Mouse (Mus musculus) embryonic facial prominence, embryonic 11.5 days (tissue): ENCODE results near the gene Kcmf1. TPM values are rescaled to one million over a fixed set of nuclear protein-coding genes. Genes with fewer than 3 reads are reported as not detected.

Source experiments
- ATAC-seq: fragments of 200-750 bp; cut with Nextera tagmentation; replicated peaks from 2 replicates; pipeline ENCODE4 v1.8.0; 2017; ENCODE audit warnings: low read depth; ENCODE audit not compliant: insufficient number of reproducible peaks, low FRiP score, low TSS enrichment
- DNase-seq: peaks from one replicate; pipeline ENCODE4 v3.0.0-alpha.2; 2015; ENCODE audit warnings: low spot score
- H3K27ac ChIP-seq: fragments of 300-500 bp; sonication (generic); replicated peaks from 2 replicates; pipeline ENCODE4 v1.5.1; 2014; ENCODE audit warnings: mild to moderate bottlenecking, low read depth, low read length, control low read depth
- H3K27me3 ChIP-seq: fragments of 300-500 bp; sonication (generic); 2 replicates; pipeline ENCODE4 v1.6.1; 2014; ENCODE audit warnings: mild to moderate bottlenecking, low read length, moderate library complexity, mixed read lengths; ENCODE audit not compliant: control insufficient read depth, insufficient read depth
- H3K36me3 ChIP-seq: fragments of 300-500 bp; sonication (generic); replicated peaks from 2 replicates; pipeline ENCODE4 v1.6.1; 2014; ENCODE audit warnings: low read depth, mild to moderate bottlenecking, low read length, moderate library complexity, mixed read lengths; ENCODE audit not compliant: control insufficient read depth, insufficient read depth
- H3K4me1 ChIP-seq: fragments of 300-500 bp; sonication (generic); 2 replicates; pipeline ENCODE4 v1.6.1; 2014; ENCODE audit warnings: low read length, mixed read lengths; ENCODE audit not compliant: control insufficient read depth, insufficient read depth
- H3K4me2 ChIP-seq: fragments of 300-500 bp; sonication (generic); 2 replicates; pipeline ENCODE4 v1.6.1; 2014; ENCODE audit warnings: low read depth, mild to moderate bottlenecking, control low read depth, low read length, moderate library complexity
- H3K4me3 ChIP-seq: fragments of 300-500 bp; sonication (generic); 2 replicates; pipeline ENCODE4 v1.5.1; 2014; ENCODE audit warnings: low read depth, low read length, control low read depth
- H3K9ac ChIP-seq: fragments of 300-500 bp; sonication (generic); replicated peaks from 2 replicates; pipeline ENCODE4 v1.6.1; 2014; ENCODE audit warnings: mild to moderate bottlenecking, control low read depth, low read length
- H3K9me3 ChIP-seq: fragments of 300-500 bp; sonication (generic); replicated peaks from 2 replicates; pipeline ENCODE4 v1.6.1; 2016; ENCODE audit warnings: mild to moderate bottlenecking, low read length, inconsistent platforms, mixed read lengths; ENCODE audit not compliant: control insufficient read depth
- WGBS: fragments of 180-500 bp; shearing (Covaris S2); extraction: QIAGEN DNeasy Blood & Tissue Kit; methylation state at CpG from one replicate; pipeline ENCODE4 v1.1.7; 2014; 5-methylcytosine and 5-hydroxymethylcytosine counted together
- polyA plus RNA-seq: library from polyadenylated mRNA; unstranded; fragments of >200 nt; fragmentation: Nextera tagmentation; extraction: Ambion mirVana; gene quantifications from 2 replicates; pipeline ENCODE4 v1.2.1, GENCODE M21; 2014

Kcmf1 gene
- polyA plus RNA-seq, 1 experiment from 2014 or later, result 50.1 TPM

DNA sequence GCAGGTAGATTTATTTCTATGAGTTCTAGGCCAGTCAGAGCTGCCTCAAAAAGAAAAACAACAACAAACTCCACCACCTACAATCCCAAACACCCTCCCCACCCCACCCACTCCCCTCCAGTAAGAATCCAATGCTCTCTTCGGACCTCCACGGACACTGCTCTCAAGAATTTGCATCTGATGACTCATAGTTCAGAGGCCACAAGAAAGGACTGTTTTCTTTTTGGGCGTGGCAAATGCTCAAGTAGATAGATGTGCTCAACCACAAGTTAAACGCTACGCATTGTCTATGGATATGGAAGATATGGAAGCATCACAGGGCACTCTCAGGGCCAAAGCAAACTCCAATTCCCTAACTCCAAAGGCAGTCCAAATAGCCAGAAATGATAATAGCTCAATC is 45.5 kb downstream of the Kcmf1 start:
- Histone ChIP-seq H3K4me1 (no peaks in the 10 kb centered on the region), H3K36me3 (peaks cover 13% of the 10 kb centered on the region), H3K4me3 (no peak overlapping the region), H3K27me3 (no peaks in the 10 kb centered on the region), H3K27ac (no peak overlapping the region), H3K9ac (no peak overlapping the region), H3K9me3 (no peaks in the 10 kb centered on the region), H3K4me2 (no peak overlapping the region)
- 87% methylated on average over 5 of the region's 5 CpGs for WGBS
- no peak for DNase-seq
- ATAC-seq, result no peak

DNA sequence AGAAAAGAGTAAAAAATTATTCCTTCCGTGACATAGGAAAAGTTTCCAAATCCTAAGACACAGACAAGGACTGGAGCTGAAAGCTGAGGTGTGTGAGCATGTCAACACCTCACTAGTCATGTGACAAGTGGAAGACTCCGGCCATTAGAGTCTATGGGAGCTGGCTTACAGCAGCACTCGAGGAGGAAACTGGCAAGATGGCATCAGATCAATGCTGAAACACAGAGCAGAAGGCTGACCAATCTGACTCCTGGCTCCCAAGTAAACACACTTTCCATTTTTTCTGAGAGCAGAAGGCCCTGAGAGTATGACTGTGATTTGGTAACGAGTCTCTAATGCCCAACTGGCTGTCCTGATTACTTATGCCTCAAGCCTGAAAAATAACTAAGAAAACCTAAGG is 47.6 kb downstream of the Kcmf1 start:
- no peak for DNase-seq
- Histone ChIP-seq H3K9ac (no peak overlapping the region), H3K4me1 (no peaks in the 10 kb centered on the region), H3K27me3 (no peaks in the 10 kb centered on the region), H3K9me3 (no peaks in the 10 kb centered on the region), H3K4me2 (no peak overlapping the region), H3K4me3 (no peak overlapping the region), H3K36me3 (peaks cover 16% of the 10 kb centered on the region), H3K27ac (no peak overlapping the region)
- ATAC-seq, result no peak
- 81% methylated on average over 4 of the region's 4 CpGs for WGBS

DNA sequence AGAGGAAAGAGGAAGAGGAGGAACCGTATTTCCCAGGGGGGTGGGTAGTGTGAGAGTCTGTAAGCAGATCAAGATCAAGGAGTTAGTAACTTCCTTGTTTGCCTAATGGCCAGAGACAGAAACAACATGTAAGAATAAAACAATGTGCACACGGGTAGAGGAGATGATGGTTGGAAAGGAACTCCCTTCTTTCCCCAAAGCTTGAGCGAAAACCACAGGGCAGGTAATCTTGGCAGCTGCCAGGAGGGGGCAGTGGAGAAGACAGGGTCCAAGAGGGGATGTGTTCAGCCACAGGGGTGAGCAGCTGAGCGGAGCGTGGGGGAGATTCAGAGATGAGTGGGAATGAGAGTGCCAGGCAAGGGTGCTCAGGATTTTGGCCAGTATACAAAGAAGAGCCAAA is 48.1 kb downstream of the Kcmf1 start:
- peak; percentile 45 for DNase-seq
- no peak for ATAC-seq
- 82% methylated on average over 5 of the region's 5 CpGs for WGBS
- Histone ChIP-seq H3K4me1 (no peaks in the 10 kb centered on the region), H3K27ac (no peak overlapping the region), H3K27me3 (no peaks in the 10 kb centered on the region), H3K4me2 (no peak overlapping the region), H3K9ac (no peak overlapping the region), H3K4me3 (no peak overlapping the region), H3K36me3 (peaks cover 18% of the 10 kb centered on the region), H3K9me3 (no peaks in the 10 kb centered on the region)

DNA sequence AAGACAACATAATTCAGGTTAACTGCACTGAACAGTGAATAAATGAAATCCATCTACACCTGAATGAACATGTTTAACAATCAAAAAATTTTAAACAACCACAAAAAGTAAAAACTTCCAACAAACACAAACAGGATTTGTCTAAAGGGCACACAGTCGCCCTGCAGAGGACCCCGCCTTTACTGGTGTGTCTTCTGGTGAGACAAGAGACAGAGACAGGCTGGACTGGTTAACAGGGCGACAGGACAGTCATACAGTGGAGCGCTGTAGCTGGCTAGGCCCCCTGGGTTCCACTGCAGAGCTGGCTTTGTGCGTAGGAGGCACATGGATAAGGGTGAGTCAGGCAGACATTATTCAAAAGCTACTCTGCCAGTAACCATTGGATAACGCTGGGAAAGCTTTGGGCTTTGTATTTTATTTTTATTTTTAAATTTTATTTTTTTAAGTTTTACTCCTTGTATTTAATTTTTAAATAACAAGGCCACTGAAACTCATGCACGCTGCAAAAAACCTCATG is 57.7 kb downstream of the Kcmf1 start:
- Histone ChIP-seq H3K4me1 (no peaks in the 10 kb centered on the region), H3K4me3 (no peak overlapping the region), H3K9me3 (no peaks in the 10 kb centered on the region), H3K4me2 (no peak overlapping the region), H3K9ac (no peak overlapping the region), H3K27me3 (no peaks in the 10 kb centered on the region), H3K36me3 (peaks cover 13% of the 10 kb centered on the region), H3K27ac (no peak overlapping the region)
- WGBS, result 91% methylated on average over 7 of the region's 7 CpGs
- no peak for ATAC-seq
- no peak for DNase-seq

DNA sequence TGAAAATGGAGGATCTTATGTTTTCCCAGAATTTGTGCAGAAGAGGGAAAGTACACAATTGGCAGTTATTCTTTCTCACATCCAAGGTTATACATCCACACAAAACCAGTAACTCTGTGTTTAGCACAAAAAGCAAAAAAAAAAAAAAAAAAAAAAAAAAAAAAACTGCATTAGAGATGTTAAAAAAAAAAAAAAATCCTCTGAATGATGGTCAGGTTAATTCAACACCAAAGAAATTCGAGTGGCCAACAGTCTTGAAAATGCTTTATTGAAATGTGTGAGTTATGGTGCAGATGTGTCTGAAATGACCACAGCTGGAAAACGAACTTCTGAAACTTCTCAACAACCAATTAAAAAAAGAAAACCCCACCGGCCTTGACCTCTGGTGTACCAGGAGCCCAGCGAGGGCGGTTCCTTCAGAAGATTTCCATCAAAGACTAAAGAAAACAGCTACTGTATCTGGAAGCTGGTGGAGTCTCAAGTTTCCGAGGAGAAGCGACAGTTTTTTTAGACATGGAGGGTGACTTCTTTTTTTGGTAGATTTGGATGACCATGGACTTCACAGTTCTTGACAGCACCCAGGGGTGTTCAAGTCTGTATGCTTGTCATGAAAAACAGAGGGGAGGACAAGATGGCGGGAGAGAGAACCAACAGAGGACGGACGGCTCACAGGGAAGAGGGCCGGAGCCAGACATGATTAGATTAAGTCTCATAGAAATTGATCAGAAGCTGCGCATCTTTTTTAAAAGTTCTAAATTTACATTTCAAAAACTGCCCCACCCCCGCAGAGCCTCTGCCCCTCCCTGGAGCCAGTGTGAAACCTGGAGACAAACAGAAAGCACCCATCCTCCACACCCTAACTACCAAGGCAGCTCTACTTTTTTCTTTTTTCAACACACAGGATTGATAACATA is 58.7 kb downstream of the Kcmf1 start:
- H3K36me3 ChIP-seq, result peaks cover 7% of the 10 kb centered on the region

DNA sequence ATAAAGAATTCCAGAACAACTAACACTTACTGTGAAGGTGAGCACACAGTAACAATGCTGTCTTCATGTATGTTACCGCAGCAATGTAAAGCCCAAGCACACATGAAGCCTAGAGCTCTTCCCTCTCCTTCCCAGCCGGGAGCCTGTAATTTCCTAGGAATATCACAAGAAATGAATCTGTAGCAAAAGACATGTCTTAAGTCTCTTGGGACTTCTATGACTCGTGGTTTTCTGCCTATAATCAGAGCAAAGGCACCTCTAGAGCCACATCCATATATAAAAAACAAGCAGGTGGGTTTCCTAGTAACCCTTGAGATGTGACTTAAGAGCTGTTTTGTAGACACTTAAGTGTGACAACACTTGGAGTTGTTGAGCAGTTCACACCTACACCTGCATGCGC is 62.0 kb downstream of the Kcmf1 start:
- no peak overlapping the region for H3K27ac ChIP-seq
- H3K27me3 ChIP-seq, result no peaks in the 10 kb centered on the region
- H3K9ac ChIP-seq, result no peak overlapping the region
- 92% methylated on average over 4 of the region's 4 CpGs for WGBS
- ATAC-seq (no peak), DNase-seq (no peak)
- H3K36me3 ChIP-seq, result no peaks in the 10 kb centered on the region
- H3K4me2 ChIP-seq, result no peak overlapping the region
- H3K9me3 ChIP-seq, result no peaks in the 10 kb centered on the region
- H3K4me3 ChIP-seq, result no peak overlapping the region
- no peaks in the 10 kb centered on the region for H3K4me1 ChIP-seq

More for the DNA sequence above, 58.7 kb downstream of the Kcmf1 start:
- Histone ChIP-seq H3K27ac (no peak overlapping the region), H3K27me3 (no peaks in the 10 kb centered on the region), H3K9ac (no peak overlapping the region), H3K4me1 (no peaks in the 10 kb centered on the region), H3K4me2 (no peak overlapping the region), H3K9me3 (no peaks in the 10 kb centered on the region), H3K4me3 (no peak overlapping the region)
- ATAC-seq, result no peak
- no peak for DNase-seq
- WGBS, result 85% methylated on average over 13 of the region's 13 CpGs

DNA sequence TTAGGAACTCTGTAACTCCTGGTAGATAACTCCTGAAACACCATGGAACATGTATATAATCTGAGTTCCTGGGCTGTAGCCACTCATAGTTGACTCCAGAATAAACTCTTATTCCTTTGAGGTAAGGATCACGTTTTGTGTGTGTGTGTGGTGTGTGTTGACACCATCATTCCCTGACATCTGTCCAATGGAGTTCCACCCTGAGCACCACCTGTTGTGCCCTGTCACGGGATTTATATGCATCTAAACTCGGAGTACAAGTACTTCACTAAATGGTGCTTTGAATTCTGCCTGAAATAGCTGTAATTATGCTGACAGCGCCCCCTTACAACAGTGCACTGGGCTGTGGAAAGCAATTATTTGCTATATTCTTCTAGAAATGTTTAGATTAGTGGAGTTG is 65.3 kb downstream of the Kcmf1 start:
- H3K4me1 ChIP-seq, result no peaks in the 10 kb centered on the region
- no peaks in the 10 kb centered on the region for H3K9me3 ChIP-seq
- H3K27ac ChIP-seq, result no peak overlapping the region
- no peak overlapping the region for H3K9ac ChIP-seq
- H3K4me3 ChIP-seq, result no peak overlapping the region
- DNase-seq (no peak), ATAC-seq (no peak)
- no peaks in the 10 kb centered on the region for H3K36me3 ChIP-seq
- 69% methylated on average over 4 of the region's 4 CpGs for WGBS
- no peaks in the 10 kb centered on the region for H3K27me3 ChIP-seq
- no peak overlapping the region for H3K4me2 ChIP-seq

DNA sequence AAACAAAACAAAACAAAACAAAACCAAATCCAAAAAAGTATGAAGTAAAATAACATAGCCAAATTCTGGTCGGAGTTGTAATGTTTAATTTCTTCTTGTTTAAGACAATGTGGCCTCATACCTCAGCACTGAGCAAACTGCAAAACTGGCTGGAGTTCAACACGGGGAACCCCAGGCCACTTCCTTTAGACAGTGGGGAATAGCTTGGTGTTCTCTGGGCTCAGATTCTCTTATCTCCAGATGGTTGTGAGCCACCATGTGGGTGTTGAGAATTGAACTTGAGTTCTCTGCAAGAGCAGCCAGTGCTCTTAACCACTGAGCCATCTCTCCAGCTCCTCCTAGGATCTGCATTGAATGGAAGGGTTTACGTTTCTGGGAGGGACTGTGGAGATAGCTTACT is 67.9 kb downstream of the Kcmf1 start:
- Histone ChIP-seq H3K9me3 (no peaks in the 10 kb centered on the region), H3K4me3 (no peak overlapping the region), H3K27ac (no peak overlapping the region), H3K27me3 (no peaks in the 10 kb centered on the region), H3K4me2 (no peak overlapping the region), H3K9ac (no peak overlapping the region), H3K4me1 (no peaks in the 10 kb centered on the region), H3K36me3 (no peaks in the 10 kb centered on the region)
- 69% methylated on average over 3 of the region's 3 CpGs for WGBS
- ATAC-seq, result no peak
- no peak for DNase-seq
